Mouse (Mus musculus): Measurements from ENCODE around the gene Ppp1r35. TPM values are rescaled to one million over a fixed set of nuclear protein-coding genes. Genes with fewer than 3 reads are reported as not detected.

Gene Ppp1r35
- polyA plus RNA-seq, 1 experiment: 75.4 TPM

- H3K36me3 ChIP-seq (ENCODE audit: control insufficient read depth, insufficient read depth, low read length): peaks cover 53% of the 10 kb centered on the region
- H3K27ac ChIP-seq (ENCODE audit: insufficient read depth, low read depth, low read length): no peak overlapping the region
- no peak for TF ChIP-seq POLR2A (IDR thresholded peaks at IDR 0.05; ENCODE audit: low read depth, low read length)
- no peak for TF ChIP-seq CTCF (IDR thresholded peaks at IDR 0.05; ENCODE audit: extremely low read depth, insufficient read length, insufficient replicate concordance, low read depth, low read length)
- H3K4me1 ChIP-seq (ENCODE audit: control insufficient read depth, insufficient read depth, insufficient read length, low read length): peaks cover 5% of the 10 kb centered on the region
- no peak overlapping the region for H3K4me3 ChIP-seq (ENCODE audit: low read depth, low read length)
- no peaks in the 10 kb centered on the region for H3K27me3 ChIP-seq (ENCODE audit: control insufficient read depth, insufficient read depth, low read length)
- 73% methylated on average over 13 of the region's 13 CpGs for WGBS
Observed at GRCm38 (mm10) chr5:137753111-137753832, 25.4 kb upstream of the Ppp1r35 start.

GRCm38 (mm10) chr5:137755425-137755824, 23.2 kb upstream of the Ppp1r35 start:
- 87% methylated on average over 5 of the region's 5 CpGs for WGBS
- Histone ChIP-seq H3K27me3 (ENCODE audit: control insufficient read depth, insufficient read depth, low read length) (no peaks in the 10 kb centered on the region), H3K4me1 (ENCODE audit: control insufficient read depth, insufficient read depth, insufficient read length, low read length) (peaks cover 5% of the 10 kb centered on the region), H3K4me3 (ENCODE audit: low read depth, low read length) (no peak overlapping the region), H3K27ac (ENCODE audit: insufficient read depth, low read depth, low read length) (no peak overlapping the region), H3K36me3 (ENCODE audit: control insufficient read depth, insufficient read depth, low read length) (peaks cover 62% of the 10 kb centered on the region)
- TF ChIP-seq CTCF (IDR thresholded peaks at IDR 0.05; ENCODE audit: extremely low read depth, insufficient read length, insufficient replicate concordance, low read depth, low read length): no peak
- TF ChIP-seq POLR2A (IDR thresholded peaks at IDR 0.05; ENCODE audit: low read depth, low read length): no peak

DNA sequence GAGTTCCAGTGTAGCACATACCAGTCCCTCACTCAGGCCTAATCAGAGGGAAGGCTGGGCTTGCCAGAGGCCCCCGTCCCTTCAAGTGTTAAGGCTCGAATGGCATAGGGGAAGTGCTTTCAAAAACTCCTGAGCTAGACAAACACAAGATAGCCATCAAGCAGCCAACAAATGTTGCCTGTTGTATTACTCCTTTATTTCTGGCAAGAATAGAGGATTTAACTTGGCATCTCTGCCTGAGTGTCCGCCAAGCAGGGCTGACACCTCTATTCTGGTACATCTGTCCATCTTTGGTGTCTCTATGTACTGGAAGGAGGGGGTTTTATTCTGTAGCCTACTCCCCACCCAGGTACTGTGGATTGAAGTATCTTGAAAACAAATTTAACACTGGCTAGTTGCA, 22.5 kb upstream of the Ppp1r35 start:
- Histone ChIP-seq H3K4me3 (ENCODE audit: low read depth, low read length) (no peak overlapping the region), H3K27ac (ENCODE audit: insufficient read depth, low read depth, low read length) (no peak overlapping the region), H3K36me3 (ENCODE audit: control insufficient read depth, insufficient read depth, low read length) (peaks cover 57% of the 10 kb centered on the region), H3K4me1 (ENCODE audit: control insufficient read depth, insufficient read depth, insufficient read length, low read length) (peaks cover 5% of the 10 kb centered on the region), H3K27me3 (ENCODE audit: control insufficient read depth, insufficient read depth, low read length) (no peaks in the 10 kb centered on the region)
- WGBS: 81% methylated on average over 3 of the region's 3 CpGs
- TF ChIP-seq POLR2A (IDR thresholded peaks at IDR 0.05; ENCODE audit: low read depth, low read length) (no peak), CTCF (IDR thresholded peaks at IDR 0.05; ENCODE audit: extremely low read depth, insufficient read length, insufficient replicate concordance, low read depth, low read length) (no peak)

GRCm38 (mm10) chr5:137756882-137757661, 21.6 kb upstream of the Ppp1r35 start:
- TF ChIP-seq POLR2A (IDR thresholded peaks at IDR 0.05; ENCODE audit: low read depth, low read length) (no peak), CTCF (IDR thresholded peaks at IDR 0.05; ENCODE audit: extremely low read depth, insufficient read length, insufficient replicate concordance, low read depth, low read length) (peak; percentile 94)
- Histone ChIP-seq H3K27ac (ENCODE audit: insufficient read depth, low read depth, low read length) (no peak overlapping the region), H3K27me3 (ENCODE audit: control insufficient read depth, insufficient read depth, low read length) (no peaks in the 10 kb centered on the region), H3K4me3 (ENCODE audit: low read depth, low read length) (no peak overlapping the region), H3K4me1 (ENCODE audit: control insufficient read depth, insufficient read depth, insufficient read length, low read length) (peaks cover 5% of the 10 kb centered on the region), H3K36me3 (ENCODE audit: control insufficient read depth, insufficient read depth, low read length) (peaks cover 47% of the 10 kb centered on the region)
- 49% methylated on average over 10 of the region's 10 CpGs for WGBS

- H3K27me3 ChIP-seq (ENCODE audit: control insufficient read depth, insufficient read depth, low read length): no peaks in the 10 kb centered on the region
- 82% methylated on average over 6 of the region's 6 CpGs for WGBS
- no peak overlapping the region for H3K27ac ChIP-seq (ENCODE audit: insufficient read depth, low read depth, low read length)
- peaks cover 41% of the 10 kb centered on the region for H3K36me3 ChIP-seq (ENCODE audit: control insufficient read depth, insufficient read depth, low read length)
- H3K4me1 ChIP-seq (ENCODE audit: control insufficient read depth, insufficient read depth, insufficient read length, low read length): peaks cover 5% of the 10 kb centered on the region
- no peak overlapping the region for H3K4me3 ChIP-seq (ENCODE audit: low read depth, low read length)
- TF ChIP-seq POLR2A (IDR thresholded peaks at IDR 0.05; ENCODE audit: low read depth, low read length) (no peak), CTCF (IDR thresholded peaks at IDR 0.05; ENCODE audit: extremely low read depth, insufficient read length, insufficient replicate concordance, low read depth, low read length) (no peak)
Observed at GRCm38 (mm10) chr5:137757887-137758286, 20.8 kb upstream of the Ppp1r35 start.

- Histone ChIP-seq H3K4me1 (ENCODE audit: control insufficient read depth, insufficient read depth, insufficient read length, low read length) (peaks cover 5% of the 10 kb centered on the region), H3K4me3 (ENCODE audit: low read depth, low read length) (no peak overlapping the region), H3K27me3 (ENCODE audit: control insufficient read depth, insufficient read depth, low read length) (no peaks in the 10 kb centered on the region), H3K36me3 (ENCODE audit: control insufficient read depth, insufficient read depth, low read length) (peaks cover 30% of the 10 kb centered on the region), H3K27ac (ENCODE audit: insufficient read depth, low read depth, low read length) (no peak overlapping the region)
- 89% methylated on average over 19 of the region's 19 CpGs for WGBS
- no peak for TF ChIP-seq CTCF (IDR thresholded peaks at IDR 0.05; ENCODE audit: extremely low read depth, insufficient read length, insufficient replicate concordance, low read depth, low read length)
- TF ChIP-seq POLR2A (IDR thresholded peaks at IDR 0.05; ENCODE audit: low read depth, low read length): no peak
Observed at GRCm38 (mm10) chr5:137758921-137759534, 19.6 kb upstream of the Ppp1r35 start.

GRCm38 (mm10) chr5:137759971-137760412, 18.7 kb upstream of the Ppp1r35 start:
- H3K4me1 ChIP-seq (ENCODE audit: control insufficient read depth, insufficient read depth, insufficient read length, low read length): peaks cover 5% of the 10 kb centered on the region
- WGBS: 14% methylated on average over 4 of the region's 4 CpGs
- H3K4me3 ChIP-seq (ENCODE audit: low read depth, low read length): no peak overlapping the region
- peak; percentile 90; the same call in 1 of the 2 replicates for TF ChIP-seq CTCF (IDR thresholded peaks at IDR 0.05; ENCODE audit: extremely low read depth, insufficient read length, insufficient replicate concordance, low read depth, low read length)
- TF ChIP-seq POLR2A (IDR thresholded peaks at IDR 0.05; ENCODE audit: low read depth, low read length): no peak; the same call in 1 of the 2 replicates
- peak overlapping the region; percentile 7; the same call in 1 of the 2 replicates for H3K27ac ChIP-seq (ENCODE audit: insufficient read depth, low read depth, low read length)
- peaks cover 27% of the 10 kb centered on the region for H3K36me3 ChIP-seq (ENCODE audit: control insufficient read depth, insufficient read depth, low read length)
- no peaks in the 10 kb centered on the region for H3K27me3 ChIP-seq (ENCODE audit: control insufficient read depth, insufficient read depth, low read length)
